In genomic region chr2:149917162-149917561, GRCm38 (mm10) we compare ENCODE assay signal across 24 mouse cellular contexts.
DNase-seq lines count a peak whose midpoint lies in the region; ATAC-seq and TF ChIP-seq lines count a peak whose summit lies in the region.
"Had no signal": no experiment of that assay in that cellular context is flagged by ENCODE, and none has a peak within 500 bp of the region (broad histone marks: within the 10 kb centered on the region; RNA-seq: fewer than 3 reads in every experiment).

No protein-coding gene starts in this region.

- H3K27ac ChIP-seq in heart, adult 2 months, result no peak overlapping the region; the same call in 1 of the 2 replicates
- H3K27ac ChIP-seq in heart, embryonic 12.5 days (ENCODE audit: poor library complexity, severe bottlenecking), result no peak overlapping the region
- H3K27ac ChIP-seq in kidney, embryonic 14.5 days (ENCODE audit: low read depth, low read length), result no peak overlapping the region
- H3K27ac ChIP-seq: embryonic facial prominence, embryonic 12.5 days; forebrain, embryonic 13.5 days; heart, embryonic 15.5 days; hindbrain, embryonic 12.5 days; layer of hippocampus, adult 2 months; limb, embryonic 12.5 days; liver, embryonic 14.5 days; lung, embryonic 15.5 days; macrophage; midbrain, embryonic 10.5 days had no signal

- no peak for TF ChIP-seq CTCF in heart, adult 2 months (IDR thresholded peaks at IDR 0.05)

- no peak overlapping the region for H3K4me3 ChIP-seq in heart, adult 2 months
- no peak overlapping the region for H3K4me3 ChIP-seq in heart, embryonic 12.5 days
- H3K4me3 ChIP-seq in kidney, embryonic 14.5 days (ENCODE audit: low read length), result no peak overlapping the region
- H3K4me3 ChIP-seq: embryonic facial prominence, embryonic 12.5 days; erythroblast, embryonic 14.5 days; forebrain, embryonic 13.5 days; heart, embryonic 15.5 days; hindbrain, embryonic 12.5 days; layer of hippocampus, adult 2 months; limb, embryonic 12.5 days; lung, embryonic 15.5 days; midbrain, embryonic 10.5 days had no signal

- no peaks in the 10 kb centered on the region; the same call in 1 of the 2 replicates for H3K36me3 ChIP-seq in heart, adult 2 months (ENCODE audit: control insufficient read depth, insufficient read depth, low read length)
- H3K36me3 ChIP-seq in heart, embryonic 12.5 days, result no peaks in the 10 kb centered on the region
- no peaks in the 10 kb centered on the region for H3K36me3 ChIP-seq in kidney, embryonic 14.5 days (ENCODE audit: control insufficient read depth, insufficient read depth, low read length)
- H3K36me3 ChIP-seq: embryonic facial prominence, embryonic 12.5 days; G1E; heart, embryonic 15.5 days; hindbrain, embryonic 12.5 days; limb, embryonic 12.5 days; lung, embryonic 15.5 days; midbrain, embryonic 10.5 days had no signal

- intact Hi-C loops in heart, adult 2 months (cut with DNase I), result no loop called here

- no peaks in the 10 kb centered on the region for H3K9me3 ChIP-seq in heart, embryonic 12.5 days (replicated peaks)
- no peaks in the 10 kb centered on the region for H3K9me3 ChIP-seq in kidney, embryonic 14.5 days (ENCODE audit: control insufficient read depth, low read length)
- H3K9me3 ChIP-seq: embryonic facial prominence, embryonic 12.5 days; forebrain, embryonic 13.5 days; heart, embryonic 15.5 days; hindbrain, embryonic 12.5 days; limb, embryonic 12.5 days; lung, embryonic 15.5 days; midbrain, embryonic 10.5 days had no signal

- H3K4me2 ChIP-seq in heart, embryonic 12.5 days, result no peak overlapping the region
- no peak overlapping the region for H3K4me2 ChIP-seq in kidney, embryonic 14.5 days (replicated peaks; ENCODE audit: low read depth, low read length)
- H3K4me2 ChIP-seq: embryonic facial prominence, embryonic 12.5 days; forebrain, embryonic 13.5 days; heart, embryonic 15.5 days; hindbrain, embryonic 12.5 days; limb, embryonic 12.5 days; lung, embryonic 15.5 days had no signal

- ATAC-seq in cerebellum, adult (ENCODE audit: insufficient number of reproducible peaks, low FRiP score, low TSS enrichment), result peak; percentile 83
- no peak for ATAC-seq in heart, embryonic 12.5 days (ENCODE audit: insufficient number of reproducible peaks, low FRiP score)
- no peak for ATAC-seq in kidney, embryonic 14.5 days (ENCODE audit: low FRiP score, low TSS enrichment)
- ATAC-seq: activated CD4-positive, CD25-positive, alpha-beta regulatory T cell, adult 4 months; forebrain, embryonic 13.5 days had no signal

- 0 out of 2 replicates have a peak, but pooled peaks have one; percentile 29 for TF ChIP-seq EP300 in heart, adult 2 months (IDR thresholded peaks at IDR 0.05; ENCODE audit: insufficient read depth, low read depth, low read length)

- peaks cover 1% of the 10 kb centered on the region; the same call in 1 of the 2 replicates for H3K4me1 ChIP-seq in heart, adult 2 months (ENCODE audit: control insufficient read depth, insufficient read depth, low read length)
- H3K4me1 ChIP-seq in heart, embryonic 12.5 days (replicated peaks), result no peaks in the 10 kb centered on the region
- H3K4me1 ChIP-seq in kidney, embryonic 14.5 days (ENCODE audit: control insufficient read depth, insufficient read depth, low read length), result no peaks in the 10 kb centered on the region
- H3K4me1 ChIP-seq: embryonic facial prominence, embryonic 12.5 days; forebrain, embryonic 13.5 days; heart, embryonic 15.5 days; hindbrain, embryonic 12.5 days; limb, embryonic 12.5 days; lung, embryonic 15.5 days; midbrain, embryonic 10.5 days had no signal

- no peak for DNase-seq in cerebellum, adult 11 months
- peak in 1 of 2 experiments; percentile 23 for DNase-seq in heart, adult 2 months
- DNase-seq in right cerebral cortex, adult 18-20 months, result peak; percentile 29
- no peak for DNase-seq in right cerebral cortex, postnatal 4 days
- DNase-seq: gastrocnemius, postnatal 36 days; kidney, adult 18-20 months; kidney, postnatal 14 days; thymus, postnatal 25 days had no signal

- no peaks in the 10 kb centered on the region for H3K27me3 ChIP-seq in heart, adult 2 months (ENCODE audit: control insufficient read depth, insufficient read depth, low read length)
- H3K27me3 ChIP-seq in heart, embryonic 12.5 days (replicated peaks), result no peaks in the 10 kb centered on the region
- no peaks in the 10 kb centered on the region for H3K27me3 ChIP-seq in kidney, embryonic 14.5 days (ENCODE audit: control insufficient read depth, insufficient read depth, low read length)
- H3K27me3 ChIP-seq: embryonic facial prominence, embryonic 12.5 days; forebrain, embryonic 13.5 days; heart, embryonic 15.5 days; hindbrain, embryonic 12.5 days; limb, embryonic 12.5 days; lung, embryonic 15.5 days had no signal

- no peak overlapping the region for H3K9ac ChIP-seq in heart, adult 2 months (ENCODE audit: low read depth, low read length)
- no peak overlapping the region for H3K9ac ChIP-seq in heart, embryonic 12.5 days
- H3K9ac ChIP-seq in kidney, embryonic 14.5 days (ENCODE audit: low read depth, low read length), result no peak overlapping the region
- H3K9ac ChIP-seq: embryonic facial prominence, embryonic 12.5 days; forebrain, embryonic 13.5 days; heart, embryonic 15.5 days; hindbrain, embryonic 12.5 days; limb, embryonic 12.5 days; liver, embryonic 14.5 days; lung, embryonic 15.5 days had no signal

- no peaks in the 10 kb centered on the region for H3K79me2 ChIP-seq in heart, adult 2 months (replicated peaks; ENCODE audit: control insufficient read depth, insufficient read depth, low read length)

- 59% methylated on average over 3 of the region's 3 CpGs for whole genome bisulfite sequencing in heart, adult 2 months
- WGBS in heart, embryonic 12.5 days, result 85% methylated on average over 3 of the region's 3 CpGs
- WGBS in kidney, embryonic 14.5 days, result 92% methylated on average over 3 of the region's 3 CpGs

- no peak for TF ChIP-seq POLR2A in heart, adult 2 months (IDR thresholded peaks at IDR 0.05; ENCODE audit: insufficient read depth, low read depth, low read length)
